Mouse (Mus musculus) heart, embryonic 13.5 days (tissue): Measurements from ENCODE around the gene Nek11. TPM values are rescaled to one million over a fixed set of nuclear protein-coding genes. Genes with fewer than 3 reads are reported as not detected.
"Not testable (repeated sequence)": the region's sequence is repeated elsewhere in the genome, so short reads cannot be mapped to it uniquely, and the experiment has no call there.

Source experiments
- ATAC-seq: fragments of 200-750 bp; cut with Nextera tagmentation; 2 replicates; pipeline ENCODE4 v1.8.0; 2017; ENCODE audit warnings: moderate TSS enrichment; ENCODE audit not compliant: insufficient number of reproducible peaks, low FRiP score, low TSS enrichment; ENCODE audit errors: extremely low read depth
- H3K27ac ChIP-seq: fragments of 300-500 bp; sonication (generic); replicated peaks from 2 replicates; pipeline ENCODE4 v1.5.1; 2015; ENCODE audit warnings: moderate library complexity, mild to moderate bottlenecking, inconsistent platforms
- H3K27me3 ChIP-seq: fragments of 300-500 bp; sonication (generic); replicated peaks from 2 replicates; pipeline ENCODE4 v1.6.1; 2015; ENCODE audit warnings: mild to moderate bottlenecking, inconsistent platforms
- H3K36me3 ChIP-seq: fragments of 300-500 bp; sonication (generic); 2 replicates; pipeline ENCODE4 v1.6.1; 2015; ENCODE audit warnings: mild to moderate bottlenecking, inconsistent platforms
- H3K4me1 ChIP-seq: fragments of 300-500 bp; sonication (generic); 2 replicates; pipeline ENCODE4 v1.6.1; 2015; ENCODE audit warnings: inconsistent platforms
- H3K4me2 ChIP-seq: fragments of 300-500 bp; sonication (generic); 2 replicates; pipeline ENCODE4 v1.6.1; 2015; ENCODE audit warnings: inconsistent platforms, mild to moderate bottlenecking, moderate library complexity
- H3K4me3 ChIP-seq: fragments of 300-500 bp; sonication (generic); 2 replicates; pipeline ENCODE4 v1.5.1; 2015; ENCODE audit warnings: moderate library complexity, mild to moderate bottlenecking, inconsistent platforms
- H3K9ac ChIP-seq: fragments of 300-500 bp; sonication (generic); 2 replicates; pipeline ENCODE4 v1.6.1; 2015; ENCODE audit warnings: inconsistent platforms, mild to moderate bottlenecking, moderate library complexity
- H3K9me3 ChIP-seq: fragments of 300-500 bp; sonication (generic); 2 replicates; pipeline ENCODE4 v1.6.1; 2016; ENCODE audit warnings: inconsistent platforms
- WGBS: fragments of 180-500 bp; shearing (Covaris S2); methylation state at CpG from one replicate; pipeline ENCODE4 v1.1.7; 2015; ENCODE audit warnings: mixed read lengths; 5-methylcytosine and 5-hydroxymethylcytosine counted together
- polyA plus RNA-seq: library from polyadenylated mRNA; unstranded; fragments of >200 nt; fragmentation: Nextera tagmentation; extraction: Ambion mirVana; gene quantifications from 2 replicates; pipeline ENCODE4 v1.2.1, GENCODE M21; 2015

The Nek11 gene
- polyA plus RNA-seq, 1 experiment from 2014 or later = 0.23 TPM

- WGBS = 79% methylated on average over 5 of the region's 5 CpGs
- H3K27me3 ChIP-seq = no peaks in the 10 kb centered on the region
- no peak overlapping the region for H3K9ac ChIP-seq
- no peak overlapping the region for H3K4me3 ChIP-seq
- H3K9me3 ChIP-seq = no peaks in the 10 kb centered on the region
- no peaks in the 10 kb centered on the region for H3K36me3 ChIP-seq
- H3K4me1 ChIP-seq = peaks cover 14% of the 10 kb centered on the region
- no peak for ATAC-seq
- H3K27ac ChIP-seq = no peak overlapping the region
- no peak overlapping the region for H3K4me2 ChIP-seq
Measured at GRCm38 (mm10) chr9:105134536-105134935, 260.8 kb downstream of the Nek11 start.

GRCm38 (mm10) chr9:105132002-105132367 is 263.3 kb downstream of the Nek11 start:
- Histone ChIP-seq H3K9ac (peak overlapping the region; percentile 81), H3K4me3 (peak overlapping the region; percentile 75), H3K27ac (no peak overlapping the region), H3K27me3 (no peaks in the 10 kb centered on the region), H3K4me1 (peaks cover 14% of the 10 kb centered on the region), H3K36me3 (no peaks in the 10 kb centered on the region), H3K9me3 (no peaks in the 10 kb centered on the region), H3K4me2 (peak overlapping the region; percentile 94)
- WGBS = 25% methylated on average over 5 of the region's 5 CpGs
- ATAC-seq = no peak

GRCm38 (mm10) chr9:105131253-105132001 is 263.9 kb downstream of the Nek11 start, which contains the start of gene Nudt16:
TSS of gene Nudt16 (minus strand) at chr9:105131824.
- Histone ChIP-seq H3K27me3 (no peaks in the 10 kb centered on the region), H3K9me3 (no peaks in the 10 kb centered on the region), H3K4me1 (peaks cover 14% of the 10 kb centered on the region), H3K4me3 (peak within 1 kb of the TSS; percentile 75), H3K4me2 (peak within 1 kb of the TSS; percentile 94), H3K27ac (peak within 1 kb of the TSS; percentile 63), H3K36me3 (no peaks in the 10 kb centered on the region), H3K9ac (peak within 1 kb of the TSS; percentile 81)
- peak; percentile 93 for ATAC-seq
- WGBS = 1% methylated on average over 50 of the region's 60 CpGs

GRCm38 (mm10) chr9:105130331-105130730 is 265.0 kb downstream of the Nek11 start:
- ATAC-seq = no peak
- Histone ChIP-seq H3K4me1 (peaks cover 14% of the 10 kb centered on the region), H3K27ac (no peak overlapping the region), H3K27me3 (no peaks in the 10 kb centered on the region), H3K9me3 (no peaks in the 10 kb centered on the region), H3K4me3 (0 out of 2 replicates have a peak overlapping the region, but pooled peaks have one; percentile 75), H3K36me3 (no peaks in the 10 kb centered on the region), H3K9ac (no peak overlapping the region), H3K4me2 (peak overlapping the region; percentile 94)
- WGBS = 89% methylated on average over 8 of the region's 8 CpGs

GRCm38 (mm10) chr9:105125206-105125605 is 270.1 kb downstream of the Nek11 start:
- H3K9me3 ChIP-seq, H3K36me3 ChIP-seq, ATAC-seq, H3K27ac ChIP-seq, H3K9ac ChIP-seq, H3K27me3 ChIP-seq, H3K4me3 ChIP-seq, H3K4me1 ChIP-seq, H3K4me2 ChIP-seq: not testable (repeated sequence)
- 52% methylated on average over 3 of the region's 3 CpGs for WGBS

Other genes with a start within 250 kb of the Nek11 start
- 12.0 and 14.9 TPM in 2 replicates for gene Aste1, start 132 bp downstream of the Nek11 start, polyA plus RNA-seq
- gene Atp2c1, start 131.8 kb upstream of the Nek11 start, polyA plus RNA-seq = 45.8 and 46.6 TPM in 2 replicates
- gene Pik3r4, start 247.5 kb upstream of the Nek11 start, polyA plus RNA-seq = 12.9 and 15.2 TPM in 2 replicates